ENCODE assay signal across 7 mouse cellular contexts in the genomic region with DNA sequence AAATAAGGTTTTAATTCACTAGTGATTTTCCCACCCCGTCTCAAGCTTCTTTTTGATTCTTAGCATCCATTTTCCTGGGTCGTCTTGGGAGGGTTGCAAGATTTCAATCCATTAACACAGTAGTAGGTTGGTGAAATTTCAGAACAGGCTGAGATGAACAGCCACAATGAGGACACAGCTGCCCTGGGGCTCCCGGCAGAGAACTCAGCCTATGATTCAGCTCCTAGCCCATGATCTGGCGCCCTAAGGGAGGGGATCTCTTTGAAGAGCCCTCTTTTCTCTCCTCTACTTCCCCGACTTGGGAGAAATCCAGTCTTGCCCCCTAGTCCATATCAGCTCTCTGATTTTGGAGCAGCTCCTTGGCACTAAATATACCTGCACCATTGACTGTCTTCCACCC. TPM values are rescaled to one million over a fixed set of nuclear protein-coding genes. Genes with fewer than 3 reads are reported as not detected.
A peak's percentile ranks its signal among the peaks of the same experiment; 100 is the strongest.
DNase-seq lines count a peak whose midpoint lies in the region; ATAC-seq and TF ChIP-seq lines count a peak whose summit lies in the region.

No protein-coding gene starts in this region.

- no peaks in the 10 kb centered on the region for H3K27me3 ChIP-seq in lung, postnatal 0 days (replicated peaks; ENCODE audit: insufficient read depth, low read length)
- H3K27me3 ChIP-seq in forebrain, embryonic 15.5 days: no peaks in the 10 kb centered on the region

- peak overlapping the region; percentile 36 for H3K4me2 ChIP-seq in lung, postnatal 0 days (replicated peaks; ENCODE audit: low read depth, low read length)
- peak overlapping the region; percentile 49 for H3K4me2 ChIP-seq in forebrain, embryonic 15.5 days (replicated peaks)

- DNase-seq in lung, postnatal 0 days (ENCODE audit: low spot score): no peak
- no peak for DNase-seq in lung, postnatal 25 days (ENCODE audit: low spot score)
- DNase-seq in mesoderm, embryonic 11.5 days (ENCODE audit: low read depth, low spot score): peak; percentile 28
- no peak for DNase-seq in adrenal gland, adult 18-20 months (ENCODE audit: low spot score in 2 of 2)
- DNase-seq in left cerebral cortex, postnatal 25 days (ENCODE audit: low spot score in 2 of 2): no peak

- H3K27ac ChIP-seq in lung, postnatal 0 days (ENCODE audit: low read length): no peak overlapping the region
- H3K27ac ChIP-seq in forebrain, embryonic 15.5 days (replicated peaks): no peak overlapping the region

- 27% methylated on average over 5 of the region's 5 CpGs for WGBS in lung, postnatal 0 days
- WGBS in forebrain, embryonic 15.5 days: 21% methylated on average over 5 of the region's 5 CpGs

- ATAC-seq in lung, postnatal 0 days: no peak
- ATAC-seq in forebrain, embryonic 15.5 days (replicated peaks): no peak
- ATAC-seq in frontal cortex, adult (ENCODE audit: low TSS enrichment): no peak

- no peak for TF ChIP-seq EP300 in lung, postnatal 0 days (IDR thresholded peaks at IDR 0.05)

- no peaks in the 10 kb centered on the region for H3K9me3 ChIP-seq in lung, postnatal 0 days (ENCODE audit: low read length)
- H3K9me3 ChIP-seq in forebrain, embryonic 15.5 days: no peaks in the 10 kb centered on the region

- no peak for TF ChIP-seq CTCF in lung, postnatal 0 days (IDR thresholded peaks at IDR 0.05)

- H3K36me3 ChIP-seq in lung, postnatal 0 days (ENCODE audit: insufficient read depth, low read length): no peaks in the 10 kb centered on the region
- no peaks in the 10 kb centered on the region for H3K36me3 ChIP-seq in forebrain, embryonic 15.5 days

- H3K4me1 ChIP-seq in lung, postnatal 0 days (ENCODE audit: insufficient read depth, low read depth, low read length): no peaks in the 10 kb centered on the region
- peaks cover 25% of the 10 kb centered on the region for H3K4me1 ChIP-seq in forebrain, embryonic 15.5 days

- no peak overlapping the region for H3K9ac ChIP-seq in lung, postnatal 0 days (replicated peaks; ENCODE audit: low read depth)
- no peak overlapping the region for H3K9ac ChIP-seq in forebrain, embryonic 15.5 days (replicated peaks)

- no peak overlapping the region for H3K4me3 ChIP-seq in lung, postnatal 0 days (ENCODE audit: low read depth, low read length)
- H3K4me3 ChIP-seq in forebrain, embryonic 15.5 days: peak overlapping the region; percentile 23; the same call in 1 of the 2 replicates

- intact Hi-C loops in left cerebral cortex, postnatal 25 days (cut with DNase I): loop anchor here (5.0 kb wide), 4 partner anchors 95 to 855 kb away; no protein-coding TSS in a partner anchor

RNA-seq across cellular contexts. Expression of a gene that starts 41.9 kb away (rescaled TPM):
- 12.6 and 13.5 TPM in 2 replicates for polyA plus RNA-seq in lung, postnatal 0 days (2015; fragmentation: Nextera tagmentation; extraction: Ambion mirVana)
- 30.5 and 34.0 TPM in 2 replicates for polyA plus RNA-seq in forebrain, embryonic 15.5 days (2015; fragmentation: Nextera tagmentation; extraction: Ambion mirVana)
- 100 to 1,000 TPM; 107 to 121 TPM for total RNA-seq in adrenal gland, adult 18-20 months (2021)
- 10 to 100 TPM; 34.2 to 41.7 TPM for total RNA-seq in left cerebral cortex, postnatal 25 days (2021)
